Mouse (Mus musculus) kidney, adult 11 months (tissue): Measurements from ENCODE around the gene Ccdc63.
"Not testable (repeated sequence)": the region's sequence is repeated elsewhere in the genome, so short reads cannot be mapped to it uniquely, and the experiment has no call there.

Experiments
- DNase-seq: peaks from one replicate; pipeline ENCODE4 v3.0.0; 2022

Ccdc63 gene

DNA sequence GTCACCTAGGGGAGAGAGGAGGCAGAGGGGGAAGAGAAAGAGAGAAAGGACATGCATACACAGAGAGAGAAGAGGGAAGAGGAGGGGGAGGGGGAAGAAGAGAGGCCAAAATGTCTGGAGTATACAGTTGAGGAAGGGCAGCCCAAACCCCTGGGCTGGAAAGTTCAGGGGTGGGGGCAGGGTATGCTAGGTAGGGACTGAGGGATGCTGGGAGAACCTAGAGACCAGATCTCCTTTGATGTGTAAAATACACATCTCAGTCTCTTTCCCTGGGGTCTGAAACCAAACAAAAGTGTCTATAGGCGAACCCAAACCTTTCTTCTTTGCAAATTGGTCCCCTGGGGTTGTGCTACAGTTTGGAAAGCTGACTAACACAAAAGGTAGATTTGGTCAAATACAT, 7.5 kb upstream of the Ccdc63 start:
- no peak for DNase-seq

DNA sequence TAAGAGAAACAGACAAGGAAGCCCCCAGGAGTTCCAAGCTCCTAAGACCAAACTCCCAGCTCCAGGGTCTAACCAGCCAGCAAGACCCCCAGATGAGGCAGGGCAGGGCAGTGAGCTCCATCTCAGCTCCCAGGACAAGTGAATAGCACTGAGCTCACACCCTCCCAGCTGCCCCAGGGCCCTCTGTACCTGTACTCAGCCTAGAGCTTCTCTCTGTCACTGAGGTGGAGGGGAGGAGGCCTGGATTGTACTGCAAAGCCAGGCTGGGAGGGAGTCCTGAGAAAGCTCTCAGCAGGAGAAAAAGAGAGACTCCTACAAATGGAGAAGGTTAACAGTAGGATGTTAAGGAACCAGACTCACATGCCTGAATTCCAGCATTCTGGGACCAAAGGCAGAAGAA, 6.0 kb upstream of the Ccdc63 start:
- DNase-seq: no peak

DNA sequence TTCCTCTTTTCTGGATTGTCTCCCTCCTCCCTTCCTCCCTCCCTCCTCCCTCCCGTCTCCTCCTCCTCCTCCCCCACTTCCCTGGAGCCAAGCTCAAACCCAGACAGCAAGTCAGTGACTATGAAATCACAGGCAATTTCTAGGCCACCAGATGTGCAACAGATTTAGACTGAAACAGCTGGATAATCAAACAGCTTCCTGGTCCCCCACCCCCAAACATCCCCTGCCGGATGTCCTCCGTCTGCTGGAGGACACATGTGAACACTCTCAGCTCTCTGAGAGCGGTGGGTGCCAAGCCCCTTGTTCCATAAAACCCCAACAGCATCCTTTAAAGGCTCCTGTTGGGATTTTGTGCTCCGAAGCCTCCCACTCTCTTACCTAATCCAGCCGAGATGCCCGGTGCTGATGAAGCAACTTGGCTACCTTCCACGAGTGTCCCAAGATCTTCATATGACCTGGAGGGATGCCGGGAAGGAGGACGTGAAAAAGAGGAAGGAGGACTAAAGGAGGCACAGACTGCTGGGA, 5.5 kb upstream of the Ccdc63 start:
- DNase-seq: peak; percentile 47

DNA sequence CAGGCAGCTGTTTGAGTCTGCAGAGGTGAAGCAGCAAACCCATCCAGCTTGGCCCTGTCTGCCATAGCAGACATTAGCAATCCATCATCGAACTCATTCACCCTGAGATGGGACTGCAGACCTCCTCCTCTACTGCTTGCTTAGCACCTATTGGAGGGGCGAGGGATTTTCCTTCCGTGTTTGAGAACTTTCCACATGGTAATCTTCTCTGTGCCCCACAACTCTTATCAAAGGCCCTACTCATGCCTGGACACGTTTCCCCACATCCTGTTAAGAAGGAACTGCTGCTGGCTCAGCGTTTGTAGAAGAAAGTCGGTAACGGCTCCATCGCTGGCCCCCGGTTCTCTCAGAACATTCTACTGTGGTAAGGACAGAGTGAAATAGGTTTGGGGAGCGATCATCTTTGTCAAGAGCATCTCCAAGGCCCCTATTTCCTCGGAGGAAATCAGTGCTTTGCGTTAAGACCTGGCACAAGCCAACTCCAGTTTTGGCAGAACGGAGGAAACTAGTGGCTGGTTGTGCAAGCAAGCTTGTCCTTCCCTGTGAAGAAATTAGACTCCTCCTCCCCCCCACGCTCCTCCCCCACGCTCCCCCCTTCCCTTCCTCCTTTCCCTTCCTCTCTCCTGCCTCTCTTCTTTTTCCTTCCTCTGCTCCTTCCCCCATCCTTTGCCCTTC, 4.9 kb upstream of the Ccdc63 start:
- no peak for DNase-seq

DNA sequence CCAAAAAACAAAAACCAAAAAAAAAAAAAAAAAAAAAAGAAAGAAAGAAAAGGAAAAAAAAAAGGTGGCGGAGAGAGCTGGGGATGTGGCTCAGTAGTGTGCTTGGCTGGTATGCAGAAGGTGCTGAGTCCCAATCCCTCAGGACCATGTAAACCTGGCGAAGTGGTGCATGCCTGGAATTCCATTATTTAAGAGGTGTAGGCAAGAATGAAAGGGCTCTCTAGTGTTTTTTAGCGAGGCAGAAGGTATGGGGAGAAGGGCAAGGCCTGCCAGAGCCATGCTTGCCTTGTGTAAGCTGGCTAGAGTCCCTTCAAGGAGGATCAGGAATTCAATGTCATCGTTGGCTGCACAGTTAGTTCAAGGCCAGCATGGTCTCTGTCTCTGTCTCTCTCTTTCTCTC, 4.2 kb upstream of the Ccdc63 start:
- DNase-seq: no peak

DNA sequence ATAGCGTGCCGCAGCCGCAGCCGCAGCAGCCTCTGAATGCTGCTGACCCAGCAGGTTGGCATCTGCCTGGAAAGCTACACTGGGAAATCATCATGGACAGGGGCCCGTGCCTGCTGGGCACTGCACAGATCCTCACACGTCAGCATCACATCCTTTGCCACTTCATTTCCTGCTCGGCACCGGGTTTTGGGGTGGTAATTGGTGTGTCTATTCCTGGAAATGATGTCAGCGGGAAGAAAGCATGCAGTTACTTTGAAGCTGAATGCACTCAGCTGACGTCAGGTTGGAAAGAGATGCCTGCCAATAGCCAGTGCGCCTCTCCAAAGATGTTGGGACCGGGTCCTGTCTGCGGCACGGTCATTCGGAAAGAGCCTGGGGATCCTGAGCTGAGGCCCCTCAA, 2.9 kb upstream of the Ccdc63 start:
- DNase-seq: no peak

DNA sequence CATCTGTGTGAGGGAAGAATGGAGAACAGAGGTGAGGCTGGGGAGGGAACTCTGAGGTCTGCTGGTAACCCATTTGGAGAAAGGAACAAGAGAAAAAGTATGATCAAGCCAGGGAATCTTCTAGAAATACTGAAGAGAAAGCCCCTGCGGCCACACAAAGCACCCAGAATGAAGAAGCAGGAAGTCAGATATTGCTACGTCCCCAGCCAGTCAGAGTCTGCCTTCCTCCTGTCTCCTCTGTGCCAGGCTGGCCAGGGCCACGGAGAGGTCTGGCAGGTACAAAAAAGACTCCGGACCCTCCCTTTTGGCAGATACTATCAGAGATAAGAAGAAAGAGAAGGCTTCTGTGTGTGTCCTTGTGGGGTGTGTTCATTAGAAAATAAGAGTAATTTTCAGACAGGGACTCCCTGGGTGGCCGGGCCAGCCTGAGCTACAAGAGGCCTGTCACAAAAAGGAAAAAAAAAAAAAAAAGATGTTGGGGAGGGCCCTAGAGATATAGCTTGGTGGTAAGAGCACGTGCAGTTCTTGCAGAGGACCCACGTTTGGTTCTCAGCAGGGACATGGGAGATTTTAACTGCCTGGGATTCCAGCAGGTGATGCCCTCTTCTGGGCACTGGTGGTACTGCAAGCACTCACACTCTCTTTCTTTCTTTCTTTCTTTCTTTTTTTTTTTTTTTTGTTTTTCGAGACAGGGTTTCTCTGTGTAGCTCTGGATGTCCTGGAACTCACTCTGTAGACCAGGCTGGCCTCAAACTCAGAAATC, 1.8 kb upstream of the Ccdc63 start:
- DNase-seq: no peak

DNA sequence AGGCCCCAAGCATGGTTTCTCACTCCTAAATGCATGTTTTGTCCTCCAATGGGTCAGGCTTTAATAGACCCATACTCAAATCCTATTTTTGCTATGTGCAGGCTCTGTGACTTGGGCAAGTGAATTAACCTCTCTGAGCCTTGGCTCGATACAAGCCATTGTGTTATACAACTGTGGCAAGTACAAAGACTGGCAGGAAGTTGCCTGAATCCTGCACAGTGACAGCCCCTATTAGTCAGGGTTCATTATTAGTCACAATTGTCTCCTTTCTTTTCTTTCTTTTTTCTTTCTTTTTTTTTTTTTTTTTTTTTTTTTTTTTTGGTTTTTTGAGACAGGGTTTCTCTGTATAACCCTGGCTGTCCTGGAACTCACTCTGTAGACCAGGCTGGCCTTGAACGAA, 852 bp downstream of the Ccdc63 start:
- DNase-seq: not testable (repeated sequence)

DNA sequence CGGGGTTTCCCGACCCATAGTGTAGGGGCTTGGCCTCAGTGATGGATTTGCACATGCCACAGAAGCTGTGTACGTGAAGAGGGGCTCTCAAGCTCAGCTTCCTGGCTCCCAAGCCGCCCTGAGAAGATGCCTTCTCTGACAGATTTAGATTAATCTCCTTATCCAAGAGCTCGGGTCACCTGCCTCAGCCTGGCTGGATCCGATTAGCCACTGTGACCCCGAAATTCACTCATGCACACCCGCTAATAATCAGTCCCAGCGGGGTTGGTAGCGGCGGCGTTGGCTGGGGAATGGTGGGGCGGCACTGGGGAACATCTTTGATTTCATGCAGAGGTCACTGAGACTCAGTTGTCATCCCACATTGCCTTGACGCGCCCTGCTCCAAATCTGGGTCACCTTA, 1.8 kb downstream of the Ccdc63 start:
- no peak for DNase-seq

DNA sequence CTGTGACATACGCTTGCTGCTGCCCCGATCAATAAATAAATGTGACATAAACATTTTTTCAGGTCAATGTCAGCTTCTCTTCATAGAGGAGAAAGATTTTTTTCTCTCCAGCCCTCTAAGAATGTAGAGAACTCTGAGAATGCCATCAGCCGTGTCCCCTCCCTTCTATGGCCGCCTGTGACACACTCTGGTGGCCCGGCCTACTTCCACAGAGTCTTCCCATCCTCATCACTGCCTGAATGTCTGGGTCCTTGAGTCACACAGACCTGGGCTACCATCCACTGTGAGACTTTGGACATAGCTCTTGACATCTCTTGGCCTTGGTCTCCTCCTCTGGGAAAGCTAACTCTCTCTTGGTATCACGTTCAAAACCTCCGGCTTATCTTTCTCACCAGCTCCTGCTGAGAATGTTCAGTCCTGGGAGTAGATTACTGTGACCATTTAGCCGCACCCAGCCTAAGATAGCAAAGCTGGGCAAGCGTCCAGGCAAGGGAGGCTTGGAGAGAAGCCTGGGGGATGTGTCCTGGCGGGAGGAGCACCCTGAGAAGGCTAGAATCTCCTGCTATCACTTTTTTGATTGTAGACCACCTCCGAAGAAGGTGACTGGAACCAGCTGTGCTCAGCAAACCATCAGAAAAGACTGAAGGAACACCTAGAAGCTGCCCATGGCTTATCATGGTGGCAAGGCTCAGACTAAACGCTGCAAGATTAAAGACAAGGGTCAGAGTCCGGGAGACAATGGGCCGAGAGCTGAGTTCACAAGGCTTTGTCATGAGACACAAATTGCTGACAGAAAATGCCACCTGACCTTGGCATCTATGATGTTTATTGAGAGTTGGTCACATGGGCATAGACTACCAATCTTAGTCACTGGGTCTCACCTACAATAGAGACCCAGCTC, 3.9 kb downstream of the Ccdc63 start:
- no peak for DNase-seq

DNA sequence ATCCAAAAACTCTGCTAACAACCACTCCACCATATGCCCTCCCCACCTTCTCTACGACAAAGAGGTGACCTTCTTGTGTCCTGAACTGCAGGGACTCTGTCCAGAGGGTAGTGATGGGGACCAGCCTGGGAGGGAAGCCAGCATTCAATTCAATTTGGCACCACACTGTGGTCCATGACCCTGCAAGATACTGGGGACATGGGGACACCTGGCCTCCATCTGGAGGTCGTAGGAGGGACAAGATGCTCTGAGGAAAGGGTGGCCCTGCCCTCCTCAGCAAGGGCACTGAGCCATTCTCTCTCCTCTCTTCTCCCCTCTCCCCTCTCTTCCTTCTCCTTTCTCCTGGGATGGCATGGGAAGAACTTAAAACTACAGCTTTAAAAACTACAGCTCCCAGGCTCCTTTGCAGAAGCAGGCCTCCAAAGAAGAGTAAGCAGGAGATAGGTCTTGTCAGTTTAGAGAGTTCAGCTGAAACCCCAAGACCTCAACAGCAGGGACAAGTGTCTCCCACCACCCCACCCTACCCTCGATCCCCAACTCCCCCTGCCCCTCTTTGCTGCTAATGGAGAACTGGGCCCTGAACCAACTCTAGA, 5.2 kb downstream of the Ccdc63 start:
- no peak for DNase-seq

DNA sequence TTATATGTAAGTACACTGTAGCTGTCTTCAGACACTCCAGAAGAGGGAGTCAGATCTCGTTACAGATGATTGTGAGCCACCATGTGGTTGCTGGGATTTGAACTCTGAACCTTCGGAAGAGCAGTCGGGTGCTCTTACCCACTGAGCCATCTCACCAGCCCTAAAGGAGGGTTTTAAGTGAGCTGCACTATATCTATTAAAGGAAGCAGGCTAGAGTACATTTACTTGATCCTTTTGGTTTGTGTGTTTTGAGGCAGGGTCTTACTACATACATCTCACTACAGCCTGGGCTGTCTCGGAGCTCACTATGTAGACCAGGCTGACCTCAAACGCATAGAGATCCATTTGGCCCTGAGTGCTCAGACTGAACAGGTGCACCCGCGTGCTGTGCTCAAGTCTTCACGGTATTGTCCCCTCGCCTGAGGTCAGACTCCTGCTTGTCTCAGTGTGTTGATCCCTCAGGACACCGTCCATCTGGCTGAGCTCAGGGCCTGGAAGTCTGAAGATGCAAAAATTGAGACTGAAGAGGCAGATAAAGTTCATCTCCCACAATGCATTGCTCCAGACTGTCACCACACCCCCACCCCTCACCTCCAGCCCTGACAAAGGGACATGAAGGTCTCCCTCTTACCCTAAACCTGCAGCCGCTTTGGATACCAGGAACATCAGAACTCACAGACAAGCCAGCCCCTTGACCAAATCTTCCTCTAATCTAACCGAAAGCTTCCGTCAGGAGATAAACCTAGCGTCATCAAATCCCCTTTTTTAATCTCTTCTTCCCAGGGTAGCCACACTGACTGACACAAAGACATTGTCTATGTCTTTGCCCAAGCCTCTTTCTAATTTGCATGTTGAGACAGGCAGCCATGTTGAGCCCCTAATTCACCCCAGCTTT, 6.0 kb downstream of the Ccdc63 start:
- no peak for DNase-seq

DNA sequence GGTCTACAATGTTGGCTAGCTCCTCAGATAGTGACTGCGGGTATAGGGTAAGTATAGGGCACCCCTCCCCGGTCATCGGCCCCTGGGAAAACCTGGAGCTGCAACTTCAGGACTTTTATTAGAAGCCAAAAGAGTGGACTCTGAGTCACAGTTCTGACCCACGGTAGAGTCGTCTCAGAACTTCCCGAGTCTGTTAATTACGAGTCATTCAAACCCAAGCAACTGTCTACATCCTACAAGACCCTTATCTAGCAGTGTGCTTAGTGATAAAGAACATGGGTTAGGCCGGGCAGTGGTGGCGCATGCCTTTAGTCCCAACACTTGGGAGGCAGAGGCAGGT, 7.6 kb downstream of the Ccdc63 start:
- no peak for DNase-seq

DNA sequence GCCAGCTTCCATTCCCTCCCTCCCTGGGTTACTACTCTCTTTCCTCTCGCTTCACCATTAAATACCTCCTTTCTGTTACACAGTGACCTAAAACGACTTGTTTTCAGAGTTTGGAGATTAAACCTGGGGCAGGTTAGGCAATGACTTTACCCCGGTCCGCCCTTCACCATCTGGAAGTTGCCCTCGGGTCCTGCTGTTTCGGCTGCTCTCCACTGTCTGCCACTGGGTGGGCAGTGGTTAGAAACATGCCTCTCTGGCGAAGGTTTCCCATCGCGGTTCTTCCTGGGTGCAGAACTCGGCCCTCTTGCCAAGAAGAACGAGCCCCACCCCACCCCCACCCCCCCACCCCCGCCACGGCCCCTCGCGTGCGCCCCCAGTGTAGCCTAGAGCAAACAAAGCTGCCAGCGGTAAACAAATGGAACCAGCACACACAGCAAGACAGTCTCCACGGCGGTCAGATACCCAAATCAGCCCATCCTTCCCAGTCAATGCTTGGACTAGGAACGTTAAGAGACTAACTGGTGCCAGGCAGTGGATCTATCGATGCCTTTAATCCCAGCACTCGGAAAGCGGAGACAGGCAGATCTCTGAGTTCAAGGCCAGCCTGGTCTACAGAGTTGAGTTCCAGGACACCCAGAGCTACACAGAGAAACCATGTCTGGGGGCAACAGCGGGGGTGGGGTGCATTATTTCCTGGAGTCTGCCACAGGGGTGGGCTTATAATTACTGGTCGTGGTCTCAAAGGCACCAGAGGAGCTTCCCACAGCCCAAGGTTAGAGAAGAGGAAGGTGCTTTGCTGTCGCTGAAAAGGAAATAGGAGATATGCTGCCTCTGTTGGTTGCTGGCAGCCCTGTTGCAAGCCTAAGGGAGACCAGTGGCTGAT, 8.2 kb downstream of the Ccdc63 start:
- DNase-seq: no peak

DNA sequence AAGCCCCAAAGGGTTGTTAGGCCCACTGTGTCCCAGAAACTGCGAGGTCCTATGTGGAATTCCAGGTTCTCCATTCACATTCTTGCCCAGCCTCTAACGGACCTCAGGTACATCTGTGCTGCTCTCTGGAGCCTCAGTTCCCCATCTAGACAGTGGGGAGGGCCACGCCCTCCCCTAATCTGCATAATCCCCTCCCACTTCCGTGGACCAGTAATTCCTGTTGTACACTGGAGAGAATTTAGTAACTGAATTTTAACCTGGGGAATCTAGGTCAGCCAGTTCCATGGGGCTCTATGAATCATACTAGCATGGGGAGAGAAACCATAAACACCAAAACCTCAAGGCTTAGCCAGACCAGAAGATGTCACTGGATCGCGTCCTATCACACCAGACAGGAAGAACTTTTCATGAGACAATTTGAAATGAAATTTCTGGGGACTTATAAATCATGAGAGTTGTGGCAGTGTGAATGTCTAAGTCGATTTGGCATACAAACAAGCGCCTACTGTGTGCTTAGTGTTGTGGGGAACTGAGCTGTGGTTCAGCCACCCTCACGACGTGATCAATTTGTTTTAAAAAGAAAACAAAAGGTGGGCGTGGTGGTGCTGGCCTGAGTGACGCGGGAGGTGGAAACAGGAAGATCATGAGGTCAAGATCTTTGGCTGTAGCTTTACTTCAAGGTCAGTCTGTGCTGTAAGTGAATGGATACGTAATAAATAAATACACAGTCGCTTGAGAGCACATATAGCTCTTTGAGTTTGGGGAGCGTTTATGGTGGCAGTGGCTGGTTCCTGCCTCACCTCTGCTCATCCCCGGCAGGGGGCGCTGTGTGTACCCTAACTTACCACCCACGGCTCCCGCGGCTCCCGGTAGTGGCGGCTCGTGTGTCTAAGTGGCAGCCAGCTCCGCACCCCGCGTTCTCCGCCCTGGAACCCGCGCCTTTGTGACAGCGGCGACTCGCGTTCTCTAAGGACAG, 9.3 kb downstream of the Ccdc63 start:
- DNase-seq: peak; percentile 67

DNA sequence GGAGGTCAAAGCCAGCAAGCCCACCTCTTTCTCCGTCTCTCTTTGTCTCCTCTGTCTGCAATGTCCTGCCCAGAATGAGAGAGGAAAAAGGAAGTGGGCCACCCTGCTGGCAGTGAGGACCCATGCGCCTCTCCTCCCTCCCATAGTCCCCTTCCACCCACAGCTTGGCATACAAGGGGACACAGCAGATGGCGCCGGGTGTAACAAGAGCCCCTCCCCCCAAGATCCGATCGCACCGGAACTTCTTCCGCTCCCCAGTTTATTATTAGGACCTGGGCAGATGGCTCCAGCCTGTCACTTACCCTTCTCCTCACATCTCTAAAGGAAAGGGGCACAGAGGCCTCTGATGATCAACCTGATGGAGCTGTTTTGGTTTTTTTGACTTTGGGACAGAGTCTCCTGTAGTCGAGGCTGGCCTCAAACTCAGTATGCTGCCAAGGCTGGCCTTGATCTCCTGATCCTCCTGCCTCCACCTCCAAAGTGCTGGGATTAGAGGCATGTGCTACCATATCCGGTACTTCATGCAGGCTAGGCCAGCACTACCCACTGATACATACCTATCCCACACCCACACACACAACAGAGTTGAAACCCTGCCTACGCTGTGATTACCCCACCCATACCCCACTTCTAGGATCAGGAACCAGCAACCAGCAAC, 10.2 kb downstream of the Ccdc63 start:
- DNase-seq: no peak

DNA sequence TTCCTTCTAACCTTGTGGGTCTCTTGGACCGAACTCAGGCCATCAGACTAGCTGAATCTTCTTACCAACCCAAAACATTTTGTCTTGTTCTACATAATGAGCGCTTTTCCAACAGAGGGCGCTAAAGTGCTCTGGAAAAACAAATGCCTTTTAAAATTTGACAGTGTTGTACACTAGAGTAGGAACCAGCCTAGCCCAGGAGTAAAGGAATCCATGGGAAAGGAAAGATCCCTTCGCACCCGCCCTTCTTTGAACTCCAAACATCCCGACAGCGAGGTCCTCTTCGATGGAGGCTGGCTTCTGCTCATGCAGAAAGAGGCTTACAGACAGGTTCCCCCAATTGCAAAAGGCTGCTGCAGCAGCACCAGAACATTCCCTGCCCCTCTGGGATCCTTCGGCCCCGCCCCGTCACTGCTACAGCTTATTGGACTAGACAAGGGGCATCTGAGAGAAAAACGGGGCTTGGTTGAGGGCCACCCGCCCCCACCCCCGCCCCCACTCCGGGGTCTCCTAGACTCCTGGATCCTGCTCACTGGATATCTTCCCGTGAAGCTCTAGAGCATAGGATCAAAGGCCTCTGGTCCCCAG, 11.5 kb downstream of the Ccdc63 start:
- DNase-seq: peak; percentile 61

DNA sequence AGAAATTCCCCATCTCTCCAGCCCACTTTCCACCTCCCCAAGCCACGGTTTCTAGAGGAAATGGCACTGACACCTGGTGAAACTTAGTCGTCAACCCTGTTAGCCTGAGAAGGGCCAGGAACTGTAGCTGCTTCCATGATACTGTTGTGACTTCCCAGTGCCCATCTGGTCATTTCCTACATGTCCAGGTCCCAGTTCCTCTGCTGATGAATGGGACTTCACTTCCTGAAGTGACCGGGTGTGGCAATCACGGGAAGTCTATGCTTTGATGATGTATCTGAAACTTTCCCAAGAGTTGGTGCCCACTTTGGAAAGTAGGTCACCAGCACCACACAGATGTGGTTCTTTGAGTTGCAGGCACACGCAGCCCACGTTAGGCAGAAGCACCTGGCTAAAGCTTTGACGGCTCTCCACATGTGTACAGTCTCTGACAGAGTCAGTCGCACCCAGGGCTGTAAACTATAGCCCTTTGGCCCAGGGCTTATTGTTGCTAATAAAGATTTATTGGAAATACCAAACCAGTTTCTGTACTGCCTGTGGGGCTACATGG, 15.3 kb downstream of the Ccdc63 start:
- no peak for DNase-seq

DNA sequence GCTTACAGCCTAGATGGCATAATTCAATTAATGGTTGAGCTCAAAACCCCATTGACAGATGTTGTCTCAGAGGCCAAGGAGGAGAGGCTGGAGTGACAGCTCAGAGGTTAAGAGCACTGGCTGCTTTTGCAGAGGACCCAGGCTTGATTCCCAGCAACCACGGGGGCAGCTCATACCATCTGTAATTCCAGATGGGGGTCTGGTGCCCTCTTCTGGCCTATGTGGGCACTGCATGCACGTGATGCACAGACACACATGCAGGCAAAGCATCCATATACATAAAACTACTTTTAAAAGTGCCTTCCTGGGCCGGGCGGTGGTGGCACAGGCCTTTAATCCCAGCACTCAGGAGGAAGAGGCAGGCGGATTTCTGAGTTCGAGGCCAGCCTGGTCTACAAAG, 24.4 kb downstream of the Ccdc63 start:
- DNase-seq: no peak
